Mouse (Mus musculus): ENCODE results near the gene Spi1. TPM values are rescaled to one million over a fixed set of nuclear protein-coding genes. Genes with fewer than 3 reads are reported as not detected.

Gene Spi1
- total RNA-seq, 2 experiments from 2014 or later, result 7.8 to 7.9 TPM

- DNase-seq (ENCODE audit: low spot score in 2 of 2), result no peak
These were observed 38.1 kb downstream of the Spi1 start for GRCm38 (mm10) chr2:91120261-91120671.

- DNase-seq (ENCODE audit: low spot score in 2 of 2), result no peak
These were observed 38.8 kb downstream of the Spi1 start for GRCm38 (mm10) chr2:91121011-91121410.

- DNase-seq (ENCODE audit: low spot score in 2 of 2), result no peak
These were observed 39.3 kb downstream of the Spi1 start for GRCm38 (mm10) chr2:91121497-91121896.

GRCm38 (mm10) chr2:91123521-91123920 is 41.3 kb downstream of the Spi1 start:
- DNase-seq (ENCODE audit: low spot score in 2 of 2), result no peak

- DNase-seq (ENCODE audit: low spot score in 2 of 2), result no peak
These were observed 42.9 kb downstream of the Spi1 start for GRCm38 (mm10) chr2:91125101-91125500.

- no peak for DNase-seq (ENCODE audit: low spot score in 2 of 2)
These were observed 46.6 kb downstream of the Spi1 start for GRCm38 (mm10) chr2:91128761-91129160.

- no peak for DNase-seq (ENCODE audit: low spot score in 2 of 2)
These were observed 47.9 kb downstream of the Spi1 start for GRCm38 (mm10) chr2:91130126-91130525.

GRCm38 (mm10) chr2:91131251-91131650 is 49.1 kb downstream of the Spi1 start:
- no peak for DNase-seq (ENCODE audit: low spot score in 2 of 2)

GRCm38 (mm10) chr2:91132035-91132434 is 49.8 kb downstream of the Spi1 start:
- no peak for DNase-seq (ENCODE audit: low spot score in 2 of 2)

- no peak for DNase-seq (ENCODE audit: low spot score in 2 of 2)
These were observed 54.6 kb downstream of the Spi1 start for GRCm38 (mm10) chr2:91136513-91137412.

- no peak for DNase-seq (ENCODE audit: low spot score in 2 of 2)
These were observed 55.3 kb downstream of the Spi1 start for GRCm38 (mm10) chr2:91137481-91137880.

GRCm38 (mm10) chr2:91139311-91139710 is 57.1 kb downstream of the Spi1 start:
- no peak for DNase-seq (ENCODE audit: low spot score in 2 of 2)

GRCm38 (mm10) chr2:91139764-91140163 is 57.6 kb downstream of the Spi1 start:
- no peak for DNase-seq (ENCODE audit: low spot score in 2 of 2)

- DNase-seq (ENCODE audit: low spot score in 2 of 2), result no peak
These were observed 60.7 kb downstream of the Spi1 start for GRCm38 (mm10) chr2:91142920-91143319.

GRCm38 (mm10) chr2:91143401-91143800 is 61.2 kb downstream of the Spi1 start:
- no peak for DNase-seq (ENCODE audit: low spot score in 2 of 2)

GRCm38 (mm10) chr2:91148101-91148500 is 65.9 kb downstream of the Spi1 start:
- DNase-seq (ENCODE audit: low spot score in 2 of 2), result no peak

- DNase-seq (ENCODE audit: low spot score in 2 of 2), result no peak
These were observed 69.1 kb downstream of the Spi1 start for GRCm38 (mm10) chr2:91151331-91151730.

GRCm38 (mm10) chr2:91152885-91153377 is 70.7 kb downstream of the Spi1 start:
- no peak for DNase-seq (ENCODE audit: low spot score in 2 of 2)

- no peak for DNase-seq (ENCODE audit: low spot score in 2 of 2)
These were observed 71.9 kb downstream of the Spi1 start for GRCm38 (mm10) chr2:91154091-91154490.

GRCm38 (mm10) chr2:91157002-91157752 is 75.0 kb downstream of the Spi1 start:
- DNase-seq (ENCODE audit: low spot score in 2 of 2), result no peak

- DNase-seq (ENCODE audit: low spot score in 2 of 2), result no peak
These were observed 78.4 kb downstream of the Spi1 start for GRCm38 (mm10) chr2:91160591-91160990.

GRCm38 (mm10) chr2:91162952-91163351 is 80.8 kb downstream of the Spi1 start:
- DNase-seq (ENCODE audit: low spot score in 2 of 2), result no peak

All from adrenal gland, postnatal 4 days (tissue).